Mouse (Mus musculus) cerebellum, adult 11 months (tissue): Measurements from ENCODE around the gene Snrpg.

Experiments
- DNase-seq: peaks from one replicate; pipeline ENCODE4 v3.0.0; 2022

Gene Snrpg

GRCm38 (mm10) chr6:86402681-86403607 is 31.8 kb downstream of the Snrpg start:
- DNase-seq, result no peak

- peak; percentile 88 for DNase-seq
Measured at GRCm38 (mm10) chr6:86403728-86404099, 32.6 kb downstream of the Snrpg start.

GRCm38 (mm10) chr6:86404100-86404861 is 33.2 kb downstream of the Snrpg start, which contains the start of gene Tia1:
Gene Tia1 (plus strand): TSS chr6:86404219.
- DNase-seq, result peak; percentile 98

- DNase-seq, result no peak
Measured at GRCm38 (mm10) chr6:86404996-86405395, 33.9 kb downstream of the Snrpg start.

GRCm38 (mm10) chr6:86406306-86406705 is 35.2 kb downstream of the Snrpg start:
- DNase-seq, result no peak

GRCm38 (mm10) chr6:86418711-86419110 is 47.6 kb downstream of the Snrpg start:
- DNase-seq, result no peak

GRCm38 (mm10) chr6:86419239-86419638 is 48.1 kb downstream of the Snrpg start:
- no peak for DNase-seq

GRCm38 (mm10) chr6:86420491-86420890 is 49.4 kb downstream of the Snrpg start:
- no peak for DNase-seq

GRCm38 (mm10) chr6:86426358-86426757 is 55.3 kb downstream of the Snrpg start, which contains the start of gene Gm44790:
Gene Gm44790 (plus strand): TSS chr6:86426658.
- DNase-seq, result no peak
